Mouse (Mus musculus) stomach, embryonic 15.5 days (tissue): ENCODE measurements around the gene Prpf6. TPM values are rescaled to one million over a fixed set of nuclear protein-coding genes. Genes with fewer than 3 reads are reported as not detected.

Source experiments
- ATAC-seq: fragments of 200-750 bp; cut with Nextera tagmentation; 2 replicates; pipeline ENCODE4 v1.8.0; 2017; ENCODE audit warnings: low read depth, moderate number of reproducible peaks, moderate TSS enrichment; ENCODE audit not compliant: insufficient read depth, low FRiP score
- H3K27ac ChIP-seq: fragments of 300-500 bp; sonication (generic); 2 replicates; pipeline ENCODE4 v1.5.1; 2015; ENCODE audit warnings: mild to moderate bottlenecking, inconsistent platforms
- H3K27me3 ChIP-seq: fragments of 300-500 bp; sonication (generic); replicated peaks from 2 replicates; pipeline ENCODE4 v1.6.1; 2015; ENCODE audit warnings: inconsistent platforms
- H3K36me3 ChIP-seq: fragments of 300-500 bp; sonication (generic); 2 replicates; pipeline ENCODE4 v1.6.1; 2015; ENCODE audit warnings: inconsistent platforms
- H3K4me1 ChIP-seq: fragments of 300-500 bp; sonication (generic); 2 replicates; pipeline ENCODE4 v1.6.1; 2015; ENCODE audit warnings: inconsistent platforms
- H3K4me2 ChIP-seq: fragments of 300-500 bp; sonication (generic); 2 replicates; pipeline ENCODE4 v1.6.1; 2015; ENCODE audit warnings: mild to moderate bottlenecking, inconsistent platforms
- H3K4me3 ChIP-seq: fragments of 300-500 bp; sonication (generic); replicated peaks from 2 replicates; pipeline ENCODE4 v1.5.1; 2015; ENCODE audit warnings: inconsistent platforms
- H3K9ac ChIP-seq: fragments of 300-500 bp; sonication (generic); 2 replicates; pipeline ENCODE4 v1.6.1; 2015; ENCODE audit warnings: inconsistent platforms
- H3K9me3 ChIP-seq: fragments of 300-500 bp; sonication (generic); 2 replicates; pipeline ENCODE4 v1.6.1; 2016; ENCODE audit warnings: inconsistent platforms
- WGBS: fragments of 180-500 bp; shearing (Covaris S2); methylation state at CpG from one replicate; pipeline ENCODE4 v1.1.7; 2015; 5-methylcytosine and 5-hydroxymethylcytosine counted together
- polyA plus RNA-seq: library from polyadenylated mRNA; unstranded; fragments of >200 nt; fragmentation: Nextera tagmentation; extraction: Ambion mirVana; gene quantifications from 2 replicates; pipeline ENCODE4 v1.2.1, GENCODE M21; 2015

The Prpf6 gene
- polyA plus RNA-seq, 1 experiment from 2014 or later = 52.7 TPM

- no peaks in the 10 kb centered on the region for H3K4me1 ChIP-seq
- no peak overlapping the region for H3K9ac ChIP-seq
- H3K4me2 ChIP-seq = no peak overlapping the region
- no peak for ATAC-seq
- H3K4me3 ChIP-seq = no peak overlapping the region
- H3K27ac ChIP-seq = no peak overlapping the region
- no peaks in the 10 kb centered on the region for H3K9me3 ChIP-seq
- H3K27me3 ChIP-seq = no peaks in the 10 kb centered on the region
- peaks cover 63% of the 10 kb centered on the region for H3K36me3 ChIP-seq
- 93% methylated on average over 10 of the region's 10 CpGs for WGBS
Measured at GRCm38 (mm10) chr2:181648926-181649325, 57.3 kb downstream of the Prpf6 start.

GRCm38 (mm10) chr2:181653065-181653464 is 61.4 kb downstream of the Prpf6 start:
- no peak for ATAC-seq
- H3K9ac ChIP-seq = no peak overlapping the region
- no peak overlapping the region for H3K27ac ChIP-seq
- H3K9me3 ChIP-seq = no peaks in the 10 kb centered on the region
- H3K4me3 ChIP-seq = no peak overlapping the region
- no peaks in the 10 kb centered on the region for H3K27me3 ChIP-seq
- H3K36me3 ChIP-seq = peaks cover 55% of the 10 kb centered on the region
- H3K4me1 ChIP-seq = no peaks in the 10 kb centered on the region; the same call in 1 of the 2 replicates
- H3K4me2 ChIP-seq = no peak overlapping the region

- H3K27me3 ChIP-seq = no peaks in the 10 kb centered on the region
- H3K9me3 ChIP-seq = no peaks in the 10 kb centered on the region
- 0 out of 2 replicates have a peak, but pooled peaks have one; percentile 37 for ATAC-seq
- peaks cover 51% of the 10 kb centered on the region for H3K36me3 ChIP-seq
- H3K4me3 ChIP-seq = no peak overlapping the region
- H3K4me2 ChIP-seq = no peak overlapping the region
- H3K27ac ChIP-seq = no peak overlapping the region
- 72% methylated on average over 1 of the region's 1 CpGs for WGBS
- no peak overlapping the region for H3K9ac ChIP-seq
- H3K4me1 ChIP-seq = no peaks in the 10 kb centered on the region; the same call in 1 of the 2 replicates
Measured at GRCm38 (mm10) chr2:181653523-181653922, 61.9 kb downstream of the Prpf6 start.

- Histone ChIP-seq H3K4me3 (no peak within 1 kb of the TSS), H3K4me2 (no peak within 1 kb of the TSS), H3K27me3 (no peaks in the 10 kb centered on the region), H3K36me3 (peaks cover 26% of the 10 kb centered on the region), H3K9ac (no peak within 1 kb of the TSS), H3K27ac (no peak within 1 kb of the TSS), H3K4me1 (no peaks in the 10 kb centered on the region; the same call in 1 of the 2 replicates), H3K9me3 (no peaks in the 10 kb centered on the region)
- 59% methylated on average over 3 of the region's 3 CpGs for WGBS
- ATAC-seq = no peak
Measured at GRCm38 (mm10) chr2:181656734-181657133, 65.1 kb downstream of the Prpf6 start, which contains the start of gene Gm29797. Gene Gm29797 (plus strand): TSS chr2:181657034.

- no peak overlapping the region for H3K27ac ChIP-seq
- 71% methylated on average over 2 of the region's 2 CpGs for WGBS
- H3K4me3 ChIP-seq = no peak overlapping the region
- no peak overlapping the region for H3K4me2 ChIP-seq
- no peak overlapping the region for H3K9ac ChIP-seq
- H3K4me1 ChIP-seq = no peaks in the 10 kb centered on the region; the same call in 1 of the 2 replicates
- no peak for ATAC-seq
- H3K36me3 ChIP-seq = peaks cover 21% of the 10 kb centered on the region
- no peaks in the 10 kb centered on the region for H3K9me3 ChIP-seq
- H3K27me3 ChIP-seq = no peaks in the 10 kb centered on the region
Measured at GRCm38 (mm10) chr2:181657441-181657840, 65.8 kb downstream of the Prpf6 start.

- Histone ChIP-seq H3K9ac (no peak overlapping the region), H3K4me3 (no peak overlapping the region), H3K27ac (no peak overlapping the region), H3K36me3 (peaks cover 10% of the 10 kb centered on the region; the same call in 1 of the 2 replicates), H3K4me2 (no peak overlapping the region), H3K9me3 (no peaks in the 10 kb centered on the region), H3K27me3 (no peaks in the 10 kb centered on the region), H3K4me1 (no peaks in the 10 kb centered on the region; the same call in 1 of the 2 replicates)
- ATAC-seq = no peak
- 84% methylated on average over 7 of the region's 7 CpGs for WGBS
Measured at GRCm38 (mm10) chr2:181658528-181658927, 66.9 kb downstream of the Prpf6 start.

GRCm38 (mm10) chr2:181658930-181659555 is 67.4 kb downstream of the Prpf6 start:
- no peak overlapping the region for H3K4me3 ChIP-seq
- 40% methylated on average over 17 of the region's 17 CpGs for WGBS
- no peaks in the 10 kb centered on the region; the same call in 1 of the 2 replicates for H3K4me1 ChIP-seq
- H3K36me3 ChIP-seq = peaks cover 7% of the 10 kb centered on the region; the same call in 1 of the 2 replicates
- H3K27ac ChIP-seq = no peak overlapping the region
- H3K4me2 ChIP-seq = no peak overlapping the region
- no peak for ATAC-seq
- no peaks in the 10 kb centered on the region for H3K9me3 ChIP-seq
- H3K27me3 ChIP-seq = no peaks in the 10 kb centered on the region
- no peak overlapping the region for H3K9ac ChIP-seq

- Histone ChIP-seq H3K4me1 (no peaks in the 10 kb centered on the region; the same call in 1 of the 2 replicates), H3K27ac (0 out of 2 replicates have a peak overlapping the region, but pooled peaks have one; percentile 31), H3K36me3 (peaks cover 3% of the 10 kb centered on the region; the same call in 1 of the 2 replicates), H3K4me3 (no peak overlapping the region), H3K4me2 (no peak overlapping the region), H3K9me3 (no peaks in the 10 kb centered on the region), H3K27me3 (no peaks in the 10 kb centered on the region), H3K9ac (no peak overlapping the region)
- WGBS = 9% methylated on average over 9 of the region's 9 CpGs
- ATAC-seq = peak; percentile 75; the same call in 1 of the 2 replicates
Measured at GRCm38 (mm10) chr2:181659609-181660055, 68.0 kb downstream of the Prpf6 start.

- Histone ChIP-seq H3K36me3 (no peaks in the 10 kb centered on the region), H3K4me3 (no peak overlapping the region), H3K9ac (no peak overlapping the region), H3K27ac (peak overlapping the region; percentile 11; the same call in 1 of the 2 replicates), H3K27me3 (no peaks in the 10 kb centered on the region), H3K9me3 (no peaks in the 10 kb centered on the region), H3K4me1 (no peaks in the 10 kb centered on the region), H3K4me2 (no peak overlapping the region)
- peak; percentile 47; the same call in 1 of the 2 replicates for ATAC-seq
- WGBS = 78% methylated on average over 3 of the region's 3 CpGs
Measured at GRCm38 (mm10) chr2:181662620-181663297, 71.1 kb downstream of the Prpf6 start.

GRCm38 (mm10) chr2:181663298-181663630 is 71.6 kb downstream of the Prpf6 start:
- H3K9me3 ChIP-seq = no peaks in the 10 kb centered on the region
- H3K27me3 ChIP-seq = peaks cover 1% of the 10 kb centered on the region; the same call in 1 of the 2 replicates
- H3K9ac ChIP-seq = no peak overlapping the region
- no peaks in the 10 kb centered on the region for H3K36me3 ChIP-seq
- WGBS = 10% methylated on average over 4 of the region's 4 CpGs
- H3K27ac ChIP-seq = peak overlapping the region; percentile 3
- H3K4me2 ChIP-seq = no peak overlapping the region
- ATAC-seq = 0 out of 2 replicates have a peak, but pooled peaks have one; percentile 8
- no peaks in the 10 kb centered on the region for H3K4me1 ChIP-seq
- H3K4me3 ChIP-seq = no peak overlapping the region

GRCm38 (mm10) chr2:181670285-181670912 is 78.7 kb downstream of the Prpf6 start:
- Histone ChIP-seq H3K4me3 (peak overlapping the region; percentile 45), H3K27ac (no peak overlapping the region), H3K4me2 (peak overlapping the region; percentile 87), H3K4me1 (peaks cover 15% of the 10 kb centered on the region), H3K9me3 (no peaks in the 10 kb centered on the region), H3K9ac (no peak overlapping the region; the same call in 1 of the 2 replicates), H3K36me3 (no peaks in the 10 kb centered on the region), H3K27me3 (peaks cover 59% of the 10 kb centered on the region)
- WGBS = 5% methylated on average over 55 of the region's 56 CpGs
- no peak for ATAC-seq
